Mouse (Mus musculus) midbrain, embryonic 12.5 days (tissue): ENCODE measurements at regions not wholly inside any gene's neighbourhood (a gene's known extent, or its start where the extent isn't known, plus 50 kb on each side); places are given as distances from the start of the nearest gene placed in this dataset.

Source experiments
- ATAC-seq: fragments of 200-750 bp; cut with Nextera tagmentation; 2 replicates; pipeline ENCODE4 v1.8.0; 2017; ENCODE audit warnings: low read depth, moderate TSS enrichment, moderate library complexity; ENCODE audit not compliant: low FRiP score
- H3K27ac ChIP-seq: fragments of 300-500 bp; sonication (generic); replicated peaks from 2 replicates; pipeline ENCODE4 v1.5.1; 2016; ENCODE audit warnings: mild to moderate bottlenecking
- H3K27me3 ChIP-seq: fragments of 300-500 bp; sonication (generic); 2 replicates; pipeline ENCODE4 v1.6.1; 2016; ENCODE audit warnings: mild to moderate bottlenecking
- H3K36me3 ChIP-seq: fragments of 300-500 bp; sonication (generic); 2 replicates; pipeline ENCODE4 v1.6.1; 2016
- H3K4me1 ChIP-seq: fragments of 300-500 bp; sonication (generic); 2 replicates; pipeline ENCODE4 v1.6.1; 2016
- H3K4me2 ChIP-seq: fragments of 300-500 bp; sonication (generic); replicated peaks from 2 replicates; pipeline ENCODE4 v1.6.1; 2016; ENCODE audit warnings: mild to moderate bottlenecking, moderate library complexity
- H3K4me3 ChIP-seq: fragments of 300-500 bp; sonication (generic); 2 replicates; pipeline ENCODE4 v1.5.1; 2016; ENCODE audit warnings: mild to moderate bottlenecking
- H3K9ac ChIP-seq: fragments of 300-500 bp; sonication (generic); replicated peaks from 2 replicates; pipeline ENCODE4 v1.6.1; 2016; ENCODE audit warnings: mild to moderate bottlenecking, moderate library complexity
- H3K9me3 ChIP-seq: fragments of 300-500 bp; sonication (generic); 2 replicates; pipeline ENCODE4 v1.6.1; 2016; ENCODE audit warnings: mild to moderate bottlenecking
- WGBS: fragments of 180-500 bp; shearing (Covaris S2); methylation state at CpG from one replicate; pipeline ENCODE4 v1.1.7; 2016; 5-methylcytosine and 5-hydroxymethylcytosine counted together

GRCm38 (mm10) chr13:39347761-39348160 is 387.1 kb upstream of the Slc35b3 start:
- no peak overlapping the region for H3K4me3 ChIP-seq
- no peak overlapping the region for H3K4me2 ChIP-seq
- 91% methylated on average over 6 of the region's 6 CpGs for WGBS
- H3K27ac ChIP-seq, result no peak overlapping the region
- H3K36me3 ChIP-seq, result no peaks in the 10 kb centered on the region
- H3K27me3 ChIP-seq, result no peaks in the 10 kb centered on the region
- no peak for ATAC-seq
- H3K4me1 ChIP-seq, result no peaks in the 10 kb centered on the region
- no peaks in the 10 kb centered on the region for H3K9me3 ChIP-seq
- H3K9ac ChIP-seq, result no peak overlapping the region

DNA sequence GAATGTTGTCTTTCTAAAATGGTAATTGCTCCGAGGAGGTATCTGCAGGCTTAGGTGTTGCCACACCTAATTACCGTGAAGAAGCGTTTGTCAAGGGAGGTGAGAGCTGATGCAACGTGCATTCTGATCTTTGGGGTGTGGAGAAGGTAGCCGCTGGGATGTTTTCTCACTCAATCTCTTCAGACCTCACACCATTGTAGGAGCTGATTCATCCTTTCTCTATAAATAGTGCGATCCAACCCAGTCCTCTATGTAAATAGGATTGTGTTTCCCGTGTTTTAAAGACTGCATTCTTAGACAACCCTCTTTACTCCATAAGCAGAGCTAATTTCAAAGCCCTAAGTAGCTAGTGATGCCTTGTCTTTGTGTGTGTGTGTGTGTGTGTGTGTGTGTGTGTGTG is 374.2 kb upstream of the Slc35b3 start:
- no peak overlapping the region for H3K9ac ChIP-seq
- H3K9me3 ChIP-seq, result no peaks in the 10 kb centered on the region
- WGBS, result 71% methylated on average over 7 of the region's 7 CpGs
- H3K4me3 ChIP-seq, result no peak overlapping the region
- no peak overlapping the region for H3K4me2 ChIP-seq
- H3K36me3 ChIP-seq, result no peaks in the 10 kb centered on the region
- H3K27ac ChIP-seq, result no peak overlapping the region
- H3K4me1 ChIP-seq, result no peaks in the 10 kb centered on the region
- no peaks in the 10 kb centered on the region for H3K27me3 ChIP-seq
- no peak for ATAC-seq

DNA sequence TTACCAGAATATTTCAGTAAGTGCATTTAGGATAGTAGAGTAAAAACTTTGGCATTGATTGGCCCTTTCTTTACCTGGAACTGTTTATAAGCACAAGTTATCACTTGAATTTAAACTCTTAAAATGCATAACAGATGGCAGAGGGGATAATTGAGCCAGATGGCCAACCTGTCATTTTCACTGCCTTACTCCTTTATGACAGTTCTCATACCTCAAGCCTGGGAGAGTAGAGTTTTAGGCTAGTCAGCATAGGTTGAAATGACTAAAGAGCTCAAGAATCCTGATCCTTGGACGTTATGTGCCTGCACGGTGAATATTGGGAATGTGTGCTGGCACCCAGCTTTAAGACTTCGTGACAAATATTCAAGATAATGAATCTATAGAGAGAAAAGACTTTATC is 369.1 kb upstream of the Slc35b3 start:
- no peak overlapping the region for H3K4me2 ChIP-seq
- no peak for ATAC-seq

GRCm38 (mm10) chr13:39326176-39326575 is 365.5 kb upstream of the Slc35b3 start:
- H3K27ac ChIP-seq, result no peak overlapping the region
- ATAC-seq, result no peak
- no peaks in the 10 kb centered on the region for H3K27me3 ChIP-seq
- H3K4me2 ChIP-seq, result no peak overlapping the region
- no peak overlapping the region for H3K4me3 ChIP-seq
- no peaks in the 10 kb centered on the region for H3K4me1 ChIP-seq
- WGBS, result 86% methylated on average over 8 of the region's 8 CpGs
- H3K9ac ChIP-seq, result no peak overlapping the region
- no peaks in the 10 kb centered on the region for H3K36me3 ChIP-seq
- no peaks in the 10 kb centered on the region for H3K9me3 ChIP-seq

More for the DNA sequence above, 369.1 kb upstream of the Slc35b3 start:
- 88% methylated on average over 3 of the region's 3 CpGs for WGBS
- Histone ChIP-seq H3K9ac (no peak overlapping the region), H3K4me1 (no peaks in the 10 kb centered on the region), H3K4me3 (no peak overlapping the region), H3K36me3 (no peaks in the 10 kb centered on the region), H3K9me3 (no peaks in the 10 kb centered on the region), H3K27ac (no peak overlapping the region), H3K27me3 (no peaks in the 10 kb centered on the region)

- Histone ChIP-seq H3K36me3 (no peaks in the 10 kb centered on the region), H3K4me1 (no peaks in the 10 kb centered on the region), H3K27me3 (no peaks in the 10 kb centered on the region), H3K4me2 (no peak overlapping the region), H3K9me3 (no peaks in the 10 kb centered on the region), H3K4me3 (no peak overlapping the region), H3K27ac (no peak overlapping the region), H3K9ac (no peak overlapping the region)
- no peak for ATAC-seq
- WGBS, result 88% methylated on average over 3 of the region's 3 CpGs
Measured at GRCm38 (mm10) chr13:39321111-39321510, 360.4 kb upstream of the Slc35b3 start.

- H3K27ac ChIP-seq, result no peak overlapping the region
- H3K27me3 ChIP-seq, result no peaks in the 10 kb centered on the region
- no peak overlapping the region for H3K4me3 ChIP-seq
- no peak overlapping the region for H3K9ac ChIP-seq
- WGBS, result 92% methylated on average over 5 of the region's 5 CpGs
- no peaks in the 10 kb centered on the region for H3K4me1 ChIP-seq
- H3K36me3 ChIP-seq, result no peaks in the 10 kb centered on the region
- no peak for ATAC-seq
- no peaks in the 10 kb centered on the region for H3K9me3 ChIP-seq
- H3K4me2 ChIP-seq, result no peak overlapping the region
Measured at GRCm38 (mm10) chr13:39309758-39310157, 349.1 kb upstream of the Slc35b3 start.

- no peaks in the 10 kb centered on the region for H3K4me1 ChIP-seq
- no peak overlapping the region for H3K4me2 ChIP-seq
- WGBS, result 97% methylated on average over 9 of the region's 9 CpGs
- H3K9ac ChIP-seq, result no peak overlapping the region
- no peak overlapping the region for H3K27ac ChIP-seq
- ATAC-seq, result no peak
- no peaks in the 10 kb centered on the region for H3K36me3 ChIP-seq
- H3K27me3 ChIP-seq, result no peaks in the 10 kb centered on the region
- H3K9me3 ChIP-seq, result no peaks in the 10 kb centered on the region
- no peak overlapping the region for H3K4me3 ChIP-seq
Measured at GRCm38 (mm10) chr13:39307845-39308244, 347.2 kb upstream of the Slc35b3 start.

DNA sequence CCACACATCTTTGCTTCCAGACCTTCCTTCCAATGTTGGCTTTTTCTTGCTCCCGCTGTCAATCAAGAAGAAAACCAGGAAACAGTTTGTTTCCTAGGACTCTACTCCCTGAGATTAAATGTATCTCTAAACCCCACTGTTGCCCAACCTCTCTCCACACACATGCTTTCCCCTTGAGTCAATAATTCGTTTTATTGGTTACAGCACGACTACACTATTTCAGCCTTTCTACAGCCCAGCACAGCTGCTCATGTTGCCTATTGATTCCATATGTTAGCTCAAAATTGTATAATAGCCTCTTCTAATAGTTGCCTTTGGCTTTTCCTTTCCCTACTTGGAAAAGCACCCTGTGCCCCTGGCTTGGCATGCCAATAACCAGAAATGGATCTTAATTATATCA is 346.2 kb upstream of the Slc35b3 start:
- Histone ChIP-seq H3K27ac (no peak overlapping the region), H3K36me3 (no peaks in the 10 kb centered on the region), H3K9ac (no peak overlapping the region), H3K9me3 (no peaks in the 10 kb centered on the region), H3K4me1 (no peaks in the 10 kb centered on the region), H3K27me3 (no peaks in the 10 kb centered on the region), H3K4me3 (no peak overlapping the region), H3K4me2 (no peak overlapping the region)
- WGBS, result 76% methylated on average over 3 of the region's 3 CpGs
- no peak for ATAC-seq

GRCm38 (mm10) chr13:39297129-39297528 is 336.5 kb upstream of the Slc35b3 start:
- Histone ChIP-seq H3K4me1 (no peaks in the 10 kb centered on the region), H3K9me3 (no peaks in the 10 kb centered on the region), H3K4me2 (no peak overlapping the region), H3K4me3 (no peak overlapping the region), H3K9ac (no peak overlapping the region), H3K27me3 (no peaks in the 10 kb centered on the region), H3K27ac (no peak overlapping the region), H3K36me3 (no peaks in the 10 kb centered on the region)
- WGBS, result 86% methylated on average over 6 of the region's 6 CpGs
- ATAC-seq, result no peak

DNA sequence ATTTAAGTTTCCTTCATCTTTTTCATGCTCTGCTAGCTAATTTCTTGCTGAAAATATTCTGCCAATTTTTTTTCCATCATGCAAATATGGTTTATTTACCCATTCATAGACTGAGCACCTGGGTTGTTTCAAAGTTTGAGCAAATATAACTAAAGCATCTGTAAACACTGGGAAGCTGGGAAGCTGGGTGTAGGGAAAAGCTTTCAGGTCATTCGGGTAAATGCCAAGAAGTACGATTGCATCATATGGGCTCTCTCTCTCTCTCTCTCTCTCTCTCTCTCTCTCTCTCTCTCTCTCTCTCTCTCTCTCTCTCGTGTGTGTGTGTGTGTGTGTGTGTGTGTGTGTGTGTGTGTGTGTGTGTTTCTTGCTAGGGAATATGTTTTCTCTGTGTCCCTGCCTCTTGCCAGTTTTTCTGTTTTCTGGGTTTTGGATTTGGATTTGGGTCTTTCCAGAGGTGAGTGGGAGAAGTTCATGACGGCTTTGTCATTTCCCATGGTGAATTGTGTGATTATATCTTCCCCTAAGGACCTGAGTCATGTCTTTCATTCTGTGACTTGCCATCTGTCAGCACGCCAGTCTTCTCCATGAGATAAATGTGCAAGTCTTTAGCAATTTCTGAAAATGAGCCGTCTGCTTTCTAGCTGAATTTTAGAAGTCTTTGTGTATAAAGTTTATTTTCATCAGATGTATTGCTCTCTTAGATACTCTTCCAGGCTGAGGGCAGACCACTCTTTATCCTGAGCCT is 329.7 kb upstream of the Slc35b3 start:
- no peaks in the 10 kb centered on the region for H3K9me3 ChIP-seq
- H3K9ac ChIP-seq, result no peak overlapping the region
- no peak overlapping the region for H3K4me3 ChIP-seq
- no peak for ATAC-seq
- H3K4me2 ChIP-seq, result no peak overlapping the region
- 92% methylated on average over 5 of the region's 6 CpGs for WGBS
- no peaks in the 10 kb centered on the region for H3K27me3 ChIP-seq
- no peaks in the 10 kb centered on the region for H3K36me3 ChIP-seq
- H3K4me1 ChIP-seq, result no peaks in the 10 kb centered on the region
- no peak overlapping the region for H3K27ac ChIP-seq

GRCm38 (mm10) chr13:39282272-39282671 is 321.6 kb upstream of the Slc35b3 start:
- H3K4me1 ChIP-seq, result no peaks in the 10 kb centered on the region
- WGBS, result 95% methylated on average over 2 of the region's 2 CpGs
- ATAC-seq, result no peak

DNA sequence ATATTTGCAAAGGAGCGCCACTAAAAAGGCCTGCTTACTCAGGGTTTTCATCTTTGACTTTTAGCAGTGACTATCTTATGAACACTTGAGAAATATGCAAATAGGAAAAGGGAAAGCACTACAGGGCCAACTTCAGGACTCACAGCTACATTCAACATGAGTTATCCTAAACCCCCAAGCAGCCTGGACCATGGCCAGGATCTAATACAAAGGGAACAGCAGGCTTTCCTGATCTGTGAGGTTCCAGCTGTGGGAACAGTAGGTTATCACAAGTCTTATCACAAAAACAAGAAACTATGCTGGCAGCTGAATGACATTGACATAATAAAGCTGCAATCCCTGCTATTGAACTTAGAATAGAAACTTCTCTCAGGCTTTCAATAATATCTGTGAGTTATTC is 317.4 kb upstream of the Slc35b3 start:
- Histone ChIP-seq H3K27ac (no peak overlapping the region), H3K4me3 (no peak overlapping the region), H3K9ac (no peak overlapping the region), H3K36me3 (no peaks in the 10 kb centered on the region), H3K27me3 (no peaks in the 10 kb centered on the region), H3K4me1 (no peaks in the 10 kb centered on the region), H3K4me2 (no peak overlapping the region), H3K9me3 (no peaks in the 10 kb centered on the region)
- no peak for ATAC-seq
- WGBS, result 87% methylated on average over 1 of the region's 1 CpGs

More at GRCm38 (mm10) chr13:39282272-39282671, 321.6 kb upstream of the Slc35b3 start:
- H3K27me3 ChIP-seq, result no peaks in the 10 kb centered on the region
- H3K4me3 ChIP-seq, result no peak overlapping the region
- no peak overlapping the region for H3K9ac ChIP-seq
- no peaks in the 10 kb centered on the region for H3K36me3 ChIP-seq
- no peak overlapping the region for H3K4me2 ChIP-seq
- H3K9me3 ChIP-seq, result no peaks in the 10 kb centered on the region
- H3K27ac ChIP-seq, result no peak overlapping the region

- WGBS, result 27% methylated on average over 5 of the region's 5 CpGs
- ATAC-seq, result no peak
- no peak overlapping the region for H3K4me3 ChIP-seq
- H3K27ac ChIP-seq, result no peak overlapping the region
- H3K27me3 ChIP-seq, result no peaks in the 10 kb centered on the region
- no peak overlapping the region for H3K9ac ChIP-seq
- no peaks in the 10 kb centered on the region for H3K4me1 ChIP-seq
- H3K9me3 ChIP-seq, result no peaks in the 10 kb centered on the region
- H3K4me2 ChIP-seq, result no peak overlapping the region
- no peaks in the 10 kb centered on the region for H3K36me3 ChIP-seq
Measured at GRCm38 (mm10) chr13:39266024-39266423, 305.3 kb upstream of the Slc35b3 start.
